Mouse (Mus musculus): Measurements from ENCODE around the gene Mta1.

The Mta1 gene

DNA sequence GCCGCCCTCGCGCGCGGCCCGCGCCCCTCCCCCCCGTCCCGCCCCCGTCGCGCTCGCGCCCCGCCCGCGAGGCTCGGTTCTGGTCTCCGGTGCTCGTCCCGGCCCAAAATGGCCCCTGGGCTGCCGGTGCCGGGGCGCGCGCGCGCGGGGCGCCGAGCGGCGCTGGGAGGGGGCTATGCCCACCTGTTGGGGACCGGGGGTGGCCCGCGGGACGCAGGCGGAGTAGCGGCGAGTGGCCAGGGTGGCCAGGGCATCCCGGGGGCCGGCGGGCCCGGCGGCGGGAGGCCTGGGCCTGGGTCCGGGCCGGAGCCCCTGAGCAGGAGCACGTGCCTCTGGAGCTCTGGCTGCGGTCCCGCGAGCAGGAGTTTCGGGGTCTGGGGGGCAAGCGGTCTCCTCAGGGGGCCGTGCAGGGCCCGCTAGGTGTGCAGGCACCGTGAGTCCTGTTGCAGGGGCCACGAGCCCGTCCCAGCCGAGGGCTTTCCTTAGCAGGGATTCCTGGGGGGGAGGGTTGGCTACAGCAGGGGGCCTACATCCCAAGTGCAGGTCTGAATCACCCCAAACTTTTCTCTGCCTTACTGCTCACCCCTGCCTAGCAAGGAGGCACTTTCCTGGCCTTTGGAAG lies 563 bp downstream of the Mta1 start:
- no peak for DNase-seq (ENCODE audit: low read depth, low spot score)

DNA sequence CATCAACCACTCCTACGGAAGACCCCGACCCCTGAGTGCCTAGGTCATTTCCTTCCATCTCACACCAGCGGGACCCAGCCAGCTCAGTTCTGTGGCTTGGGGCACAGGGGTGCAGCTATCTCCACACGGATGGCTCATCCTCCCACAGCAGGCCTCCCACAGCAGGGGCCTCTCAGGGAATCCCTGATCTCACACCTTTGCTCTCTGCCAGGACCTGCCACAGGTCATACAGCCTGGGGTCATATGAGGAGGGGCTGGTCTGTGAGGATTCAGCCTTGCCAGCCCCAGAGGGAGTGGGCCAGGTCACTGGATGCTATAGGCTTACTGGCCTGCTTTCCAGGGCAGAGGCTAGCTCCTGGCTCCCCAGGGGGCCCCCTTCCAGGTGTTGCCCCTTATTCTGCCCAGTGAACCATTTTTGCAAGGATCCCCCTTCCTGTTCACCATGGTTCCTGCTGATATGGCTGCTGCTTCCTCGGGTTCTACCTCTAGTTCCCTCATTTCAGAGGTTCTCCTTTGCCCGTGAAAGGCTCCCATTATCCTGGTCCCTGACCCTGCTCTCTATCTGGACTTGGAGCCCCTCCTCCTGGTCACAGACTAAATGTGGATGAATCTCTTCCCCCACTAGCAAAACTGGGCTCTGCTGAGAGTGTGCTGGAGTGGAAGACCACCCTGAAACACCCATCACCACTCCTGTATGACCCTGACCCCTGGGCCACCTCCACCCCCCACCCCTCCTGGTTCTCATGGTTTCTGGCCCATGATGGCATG lies 1.6 kb downstream of the Mta1 start:
- DNase-seq (ENCODE audit: low read depth, low spot score): no peak

DNA sequence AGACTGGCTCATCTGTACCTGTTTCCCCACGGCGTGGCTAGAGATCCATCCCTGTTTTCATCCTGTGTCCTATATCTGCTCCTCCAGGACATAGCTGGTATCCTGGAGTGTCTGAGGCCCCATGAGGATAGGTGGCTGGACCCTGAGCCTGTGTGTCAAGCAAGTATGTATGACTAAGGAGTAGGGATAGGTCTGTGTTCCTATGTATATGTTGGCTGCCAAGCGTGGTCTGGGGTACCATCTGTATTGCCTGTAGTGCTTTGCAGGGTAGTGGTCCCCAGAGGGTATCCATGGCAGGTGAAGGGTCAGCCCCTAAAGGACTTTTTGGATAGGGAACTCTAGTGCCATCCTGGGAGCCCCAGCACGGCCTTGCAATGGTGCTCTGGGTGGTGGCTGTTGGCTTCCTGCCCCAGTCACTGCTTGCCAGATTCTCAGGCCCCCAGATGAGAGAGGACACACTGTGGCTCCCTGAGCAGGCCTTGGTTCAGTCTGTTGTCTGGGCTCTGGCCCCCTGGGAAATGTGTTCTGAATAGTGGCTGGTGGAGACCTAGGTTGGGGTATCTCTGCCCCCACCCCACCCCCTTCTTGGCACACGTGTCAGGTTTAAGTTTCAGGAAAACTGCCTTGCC lies 2.5 kb downstream of the Mta1 start:
- DNase-seq (ENCODE audit: low read depth, low spot score): no peak

- no peak for DNase-seq (ENCODE audit: low read depth, low spot score)
These were observed 3.3 kb downstream of the Mta1 start for GRCm38 (mm10) chr12:113101251-113101960.

DNA sequence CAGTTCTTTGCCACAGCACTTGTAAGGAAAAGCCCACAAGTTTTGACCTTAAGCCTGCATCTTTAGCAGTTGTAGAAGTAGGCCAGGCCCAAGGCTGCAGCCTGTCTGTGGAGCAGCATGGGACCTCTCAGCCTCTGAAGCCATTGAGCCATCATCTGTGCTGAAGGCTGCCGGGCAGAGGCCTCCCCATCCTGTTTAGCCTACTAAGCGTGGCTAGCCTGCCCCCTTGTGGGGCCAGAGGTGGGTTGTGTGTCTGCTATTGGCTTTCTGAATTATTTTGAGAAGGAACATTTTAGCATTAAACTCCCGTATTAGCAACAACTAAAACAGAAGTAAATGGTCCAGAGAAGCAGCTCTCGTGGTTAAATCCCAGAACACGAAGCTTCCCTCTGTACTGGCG lies 4.4 kb downstream of the Mta1 start:
- no peak for DNase-seq (ENCODE audit: low read depth, low spot score)

DNA sequence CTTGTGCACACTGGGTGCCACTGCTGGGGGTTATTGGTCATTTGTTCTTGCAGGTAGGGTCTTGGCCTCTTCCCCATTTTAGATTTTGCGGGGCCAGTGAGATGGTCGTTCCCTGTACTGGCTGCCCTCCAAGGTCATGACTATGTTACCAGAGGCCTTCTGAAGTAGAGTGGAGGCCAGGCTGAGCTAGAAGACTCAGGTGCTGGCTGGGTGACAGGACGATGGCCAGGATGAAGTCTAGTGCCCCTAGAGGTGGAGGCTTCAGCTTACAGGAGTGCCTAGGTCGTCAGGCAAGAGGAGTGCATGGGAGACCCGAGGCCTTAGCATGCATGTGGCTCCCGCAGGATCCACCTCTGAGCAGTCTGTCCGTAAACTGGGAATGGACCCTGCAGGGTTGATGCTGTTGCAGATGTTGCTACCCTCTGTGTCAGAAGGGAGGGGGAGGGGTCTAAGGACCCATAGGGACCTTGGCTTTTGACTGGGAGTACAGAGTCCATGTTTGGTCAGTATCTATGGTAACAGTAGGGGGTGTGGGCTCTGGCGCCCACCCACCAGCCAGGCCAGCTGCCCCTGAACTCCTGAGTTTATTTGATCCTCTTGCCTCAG lies 5.9 kb downstream of the Mta1 start:
- no peak for DNase-seq (ENCODE audit: low read depth, low spot score)

DNA sequence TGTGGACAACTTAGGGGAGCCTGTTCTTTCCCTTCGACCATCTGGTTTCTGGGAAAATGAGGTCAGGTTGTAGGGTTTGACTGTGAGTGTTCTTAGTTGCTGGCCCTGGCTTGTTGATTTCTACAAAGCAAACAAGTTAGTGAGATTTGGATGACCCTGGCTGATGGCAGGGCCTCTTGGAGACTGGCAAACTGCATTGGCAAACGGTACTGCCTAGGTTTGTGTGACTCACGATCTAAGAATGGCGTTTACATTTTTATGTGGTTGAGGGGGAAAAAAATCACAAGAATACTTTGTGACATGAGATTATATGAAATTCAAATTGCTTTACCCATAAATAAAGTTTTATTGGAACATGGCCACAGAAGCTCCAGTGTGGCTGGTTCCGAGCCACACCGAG lies 8.3 kb downstream of the Mta1 start:
- no peak for DNase-seq (ENCODE audit: low read depth, low spot score)

GRCm38 (mm10) chr12:113107431-113108124 lies 9.5 kb downstream of the Mta1 start:
- no peak for DNase-seq (ENCODE audit: low read depth, low spot score)

- no peak for DNase-seq (ENCODE audit: low read depth, low spot score)
These were observed 10.6 kb downstream of the Mta1 start for GRCm38 (mm10) chr12:113108528-113109283.

GRCm38 (mm10) chr12:113109801-113110200 lies 11.7 kb downstream of the Mta1 start:
- no peak for DNase-seq (ENCODE audit: low read depth, low spot score)

DNA sequence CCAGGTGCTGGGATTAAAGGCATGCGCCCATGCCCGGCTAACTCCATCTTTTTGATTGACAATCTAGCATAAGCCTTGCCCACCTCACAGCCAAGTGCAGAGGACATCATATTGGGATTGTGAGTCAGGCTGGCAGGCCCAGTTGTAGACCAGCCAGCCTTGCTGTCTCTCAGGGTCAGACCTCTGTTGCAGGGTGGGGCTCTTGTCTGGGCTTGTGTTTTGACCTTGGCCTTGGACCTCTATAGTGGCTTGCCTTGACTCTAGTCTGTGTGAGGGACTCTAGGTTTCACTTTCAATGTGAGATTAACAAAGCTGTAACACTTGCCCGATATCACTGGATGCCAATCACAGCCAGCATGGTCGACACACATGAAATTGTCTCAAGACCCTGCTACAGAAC lies 16.1 kb downstream of the Mta1 start:
- DNase-seq (ENCODE audit: low read depth, low spot score): no peak

DNA sequence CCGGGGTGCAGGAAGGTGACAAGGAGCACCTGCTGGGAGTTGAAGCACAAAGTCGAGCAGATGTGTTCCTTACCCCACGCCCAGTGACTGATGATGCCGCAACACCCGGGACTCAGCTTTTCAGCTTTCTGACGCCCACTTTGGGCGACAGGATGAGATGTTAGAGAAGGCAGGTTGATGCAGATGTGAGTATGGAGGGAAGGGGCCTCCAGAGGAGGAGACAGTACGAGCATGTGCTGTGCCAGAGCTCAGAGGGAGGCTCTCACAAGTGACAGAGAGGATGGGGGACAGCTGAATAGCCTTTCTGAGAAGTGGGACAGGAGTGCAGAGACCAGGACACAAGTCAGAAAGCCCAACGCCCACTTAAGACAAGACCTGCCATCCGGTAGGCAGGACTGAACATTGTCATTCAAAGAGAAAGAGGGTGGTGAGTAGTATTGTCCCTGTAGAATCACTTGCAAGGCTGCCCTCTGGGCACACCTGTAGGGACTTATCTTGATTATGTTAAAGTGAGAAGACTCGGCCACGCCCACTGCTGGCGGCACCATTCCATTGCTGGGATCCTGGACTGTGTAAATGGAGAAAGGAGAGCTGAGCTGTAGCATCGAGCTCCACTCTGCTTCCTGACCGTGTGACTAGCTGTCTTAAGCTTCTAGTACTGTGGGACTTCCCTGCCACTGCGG lies 16.9 kb downstream of the Mta1 start:
- DNase-seq (ENCODE audit: low read depth, low spot score): no peak

- DNase-seq (ENCODE audit: low read depth, low spot score): peak; percentile 70
These were observed 21.7 kb downstream of the Mta1 start for GRCm38 (mm10) chr12:113119516-113120410.

- peak; percentile 88 for DNase-seq (ENCODE audit: low read depth, low spot score)
These were observed 26.6 kb downstream of the Mta1 start for GRCm38 (mm10) chr12:113124726-113125125.

DNA sequence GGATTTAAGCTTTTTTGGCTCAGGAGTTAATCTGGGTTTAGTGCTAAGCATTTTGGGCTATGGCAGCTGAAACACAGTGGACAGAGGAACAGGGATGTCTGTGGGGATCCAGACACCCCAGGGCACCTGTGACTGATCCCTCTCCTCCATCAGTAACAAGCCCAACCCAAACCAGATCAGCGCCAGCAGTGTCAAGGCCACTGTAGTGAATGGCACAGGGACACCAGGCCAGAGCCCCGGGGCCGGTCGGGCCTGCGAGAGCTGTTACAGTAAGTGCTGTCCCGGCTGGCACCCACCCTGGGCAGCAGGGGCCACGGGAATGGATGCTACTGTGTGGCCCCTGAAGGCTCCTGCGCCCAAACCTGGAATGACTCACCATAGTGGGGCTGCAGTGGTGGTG lies 32.7 kb downstream of the Mta1 start:
- no peak for DNase-seq (ENCODE audit: low read depth, low spot score)

DNA sequence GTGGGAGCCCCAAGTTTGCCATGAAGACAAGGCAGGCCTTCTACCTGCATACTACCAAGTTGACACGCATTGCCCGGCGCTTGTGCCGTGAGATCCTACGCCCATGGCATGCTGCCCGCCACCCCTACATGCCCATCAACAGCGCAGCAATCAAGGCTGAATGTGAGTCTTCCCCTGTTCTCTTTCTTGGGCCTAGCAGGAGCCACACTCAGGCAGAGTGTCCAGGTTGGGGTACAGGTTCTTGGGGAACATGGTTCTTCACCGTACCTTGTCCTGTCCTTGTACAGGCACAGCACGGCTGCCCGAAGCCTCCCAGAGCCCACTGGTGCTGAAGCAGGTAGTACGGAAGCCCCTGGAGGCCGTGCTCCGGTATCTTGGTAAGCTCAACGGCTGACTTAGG lies 33.5 kb downstream of the Mta1 start:
- no peak for DNase-seq (ENCODE audit: low read depth, low spot score)

DNA sequence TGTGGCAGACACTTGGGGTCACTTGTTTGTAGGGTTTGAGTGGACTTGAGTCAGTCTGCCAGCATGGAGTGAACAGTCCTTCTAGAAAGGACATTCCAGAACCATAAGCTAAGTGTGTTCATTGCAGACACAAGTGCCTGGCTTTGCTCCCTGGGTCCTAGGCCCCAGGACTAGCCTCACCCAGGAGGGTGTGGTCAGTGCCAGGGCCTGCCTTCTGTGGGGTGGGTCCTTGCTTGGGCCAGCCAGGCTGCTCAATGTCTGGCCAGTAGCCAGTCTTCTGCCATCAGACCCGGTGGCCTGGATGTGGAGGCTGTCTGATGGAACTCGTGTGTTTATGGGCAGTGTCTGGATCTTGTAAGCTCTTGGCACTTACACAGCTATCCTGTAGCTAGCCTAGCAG lies 34.5 kb downstream of the Mta1 start:
- DNase-seq (ENCODE audit: low read depth, low spot score): peak; percentile 79

DNA sequence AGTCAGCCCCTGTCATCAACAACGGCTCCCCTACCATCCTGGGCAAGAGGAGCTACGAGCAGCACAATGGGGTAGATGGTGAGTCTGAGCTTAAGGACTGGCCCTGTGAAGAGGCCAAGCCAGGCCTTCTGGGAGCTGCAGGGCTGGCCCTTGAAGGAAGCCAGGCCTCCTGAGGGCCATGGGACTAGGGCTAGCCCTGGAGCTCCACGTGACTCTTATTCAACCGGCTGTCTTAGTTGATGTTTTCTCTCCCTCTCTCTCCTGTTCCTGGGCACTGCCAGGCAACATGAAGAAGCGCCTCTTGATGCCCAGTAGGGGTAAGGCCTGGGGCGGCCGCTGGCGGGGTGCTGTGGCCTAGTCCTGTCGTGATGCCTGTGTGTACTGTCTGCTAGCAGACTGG lies 35.2 kb downstream of the Mta1 start:
- no peak for DNase-seq (ENCODE audit: low read depth, low spot score)

GRCm38 (mm10) chr12:113133861-113134403 lies 35.9 kb downstream of the Mta1 start:
- DNase-seq (ENCODE audit: low read depth, low spot score): no peak

Measured in skeletal muscle tissue, adult 2 months (tissue).